Mouse (Mus musculus): ENCODE data around the gene Agap2.
"Not testable (repeated sequence)": the region's sequence is repeated elsewhere in the genome, so short reads cannot be mapped to it uniquely, and the experiment has no call there.

DNA sequence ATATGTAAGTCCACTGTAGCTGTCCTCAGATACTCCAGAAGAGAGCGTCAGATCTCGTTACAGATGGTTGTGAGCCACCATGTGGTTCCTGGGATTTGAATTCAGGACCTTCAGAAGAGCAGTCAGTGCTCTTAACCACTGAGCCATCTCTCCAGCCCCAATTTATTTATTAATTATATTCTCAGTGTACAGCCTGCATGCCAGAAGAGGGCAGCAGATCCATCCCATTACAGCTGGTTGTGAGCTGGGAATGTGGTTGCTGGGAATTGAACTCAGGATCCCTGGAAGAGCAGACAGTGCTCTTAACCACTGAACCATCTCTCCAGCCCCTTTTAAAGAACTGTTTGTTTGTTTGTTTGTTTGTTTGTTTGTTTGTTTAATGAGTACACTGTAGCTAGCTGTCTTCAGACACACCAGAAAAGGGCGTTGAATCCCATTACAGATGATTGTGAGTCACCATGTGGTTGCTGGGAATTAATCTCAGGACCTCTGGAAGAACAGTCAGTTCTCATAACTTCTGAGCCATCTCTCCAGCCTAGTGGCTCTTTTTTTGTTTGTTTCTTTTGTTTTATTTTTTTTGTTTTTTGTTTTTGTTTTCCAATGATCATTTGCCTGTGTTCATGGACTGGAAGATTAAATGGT lies 59.4 kb downstream of the Agap2 start:
- not testable (repeated sequence) for TF ChIP-seq EP300 (optimal IDR thresholded peaks at IDR 0.05)
- peak; percentile 73 for TF ChIP-seq CTCF (IDR thresholded peaks at IDR 0.05; ENCODE audit: low read depth)

All from stomach, postnatal 0 days (tissue).